Mouse (Mus musculus) forebrain, embryonic 13.5 days (tissue): ENCODE data around the gene Ckmt2. TPM values are rescaled to one million over a fixed set of nuclear protein-coding genes. Genes with fewer than 3 reads are reported as not detected.

Experiments used
- ATAC-seq: fragments of 200-750 bp; cut with Nextera tagmentation; 2 replicates; pipeline ENCODE4 v1.8.0; 2017
- H3K27ac ChIP-seq: fragments of 300-500 bp; sonication (generic); 2 replicates; pipeline ENCODE4 v1.5.1; 2015; ENCODE audit warnings: inconsistent platforms, mild to moderate bottlenecking, moderate library complexity
- H3K27me3 ChIP-seq: fragments of 300-500 bp; sonication (generic); 2 replicates; pipeline ENCODE4 v1.6.1; 2015; ENCODE audit warnings: mild to moderate bottlenecking, inconsistent platforms
- H3K36me3 ChIP-seq: fragments of 300-500 bp; sonication (generic); 2 replicates; pipeline ENCODE4 v1.6.1; 2015; ENCODE audit warnings: mild to moderate bottlenecking, inconsistent platforms; ENCODE audit not compliant: poor library complexity, severe bottlenecking
- H3K4me1 ChIP-seq: fragments of 300-500 bp; sonication (generic); 2 replicates; pipeline ENCODE4 v1.6.1; 2015; ENCODE audit warnings: inconsistent platforms
- H3K4me2 ChIP-seq: fragments of 300-500 bp; sonication (generic); 2 replicates; pipeline ENCODE4 v1.6.1; 2015; ENCODE audit warnings: inconsistent platforms, mild to moderate bottlenecking, moderate library complexity
- H3K4me3 ChIP-seq: fragments of 300-500 bp; sonication (generic); 2 replicates; pipeline ENCODE4 v1.5.1; 2015; ENCODE audit warnings: mild to moderate bottlenecking, inconsistent platforms
- H3K9ac ChIP-seq: fragments of 300-500 bp; sonication (generic); 2 replicates; pipeline ENCODE4 v1.6.1; 2015; ENCODE audit warnings: mild to moderate bottlenecking, inconsistent platforms
- H3K9me3 ChIP-seq: fragments of 300-500 bp; sonication (generic); replicated peaks from 2 replicates; pipeline ENCODE4 v1.6.1; 2016; ENCODE audit warnings: inconsistent platforms
- WGBS: fragments of 180-500 bp; shearing (Covaris S2); methylation state at CpG from one replicate; pipeline ENCODE4 v1.1.7; 2015; 5-methylcytosine and 5-hydroxymethylcytosine counted together
- polyA plus RNA-seq: library from polyadenylated mRNA; unstranded; fragments of >200 nt; fragmentation: Nextera tagmentation; extraction: Ambion mirVana; gene quantifications from 2 replicates; pipeline ENCODE4 v1.2.1, GENCODE M21; 2015

Ckmt2 gene
- polyA plus RNA-seq, 1 experiment from 2014 or later = not detected

GRCm38 (mm10) chr13:91857427-91857826, 19.3 kb downstream of the Ckmt2 start:
- WGBS = 77% methylated on average over 8 of the region's 8 CpGs
- no peaks in the 10 kb centered on the region for H3K36me3 ChIP-seq
- H3K27me3 ChIP-seq = no peaks in the 10 kb centered on the region
- H3K27ac ChIP-seq = no peak overlapping the region
- ATAC-seq = no peak
- no peak overlapping the region for H3K4me2 ChIP-seq
- no peaks in the 10 kb centered on the region for H3K9me3 ChIP-seq
- no peak overlapping the region for H3K4me3 ChIP-seq
- H3K9ac ChIP-seq = no peak overlapping the region
- no peaks in the 10 kb centered on the region for H3K4me1 ChIP-seq

- ATAC-seq = no peak
- Histone ChIP-seq H3K4me3 (no peak overlapping the region), H3K4me2 (no peak overlapping the region), H3K9me3 (no peaks in the 10 kb centered on the region), H3K27me3 (no peaks in the 10 kb centered on the region), H3K4me1 (no peaks in the 10 kb centered on the region), H3K9ac (no peak overlapping the region), H3K36me3 (no peaks in the 10 kb centered on the region), H3K27ac (no peak overlapping the region)
- 71% methylated on average over 3 of the region's 3 CpGs for WGBS
Measured at GRCm38 (mm10) chr13:91854412-91854811, 22.3 kb downstream of the Ckmt2 start.

GRCm38 (mm10) chr13:91827876-91828275, 48.8 kb downstream of the Ckmt2 start:
- Histone ChIP-seq H3K27me3 (no peaks in the 10 kb centered on the region), H3K4me2 (no peak overlapping the region), H3K4me3 (no peak overlapping the region), H3K36me3 (no peaks in the 10 kb centered on the region), H3K9ac (no peak overlapping the region), H3K4me1 (0 out of 2 replicates have a peak, but pooled peaks cover 4% of the 10 kb centered on the region), H3K9me3 (no peaks in the 10 kb centered on the region), H3K27ac (no peak overlapping the region)
- no peak for ATAC-seq

GRCm38 (mm10) chr13:91826066-91826465, 50.6 kb downstream of the Ckmt2 start:
- Histone ChIP-seq H3K4me1 (0 out of 2 replicates have a peak, but pooled peaks cover 4% of the 10 kb centered on the region), H3K27ac (no peak overlapping the region), H3K36me3 (no peaks in the 10 kb centered on the region), H3K9me3 (no peaks in the 10 kb centered on the region), H3K4me3 (no peak overlapping the region), H3K27me3 (no peaks in the 10 kb centered on the region), H3K4me2 (no peak overlapping the region), H3K9ac (no peak overlapping the region)
- WGBS = 97% methylated on average over 2 of the region's 2 CpGs
- ATAC-seq = no peak

- Histone ChIP-seq H3K4me2 (no peak overlapping the region), H3K27ac (no peak overlapping the region), H3K9me3 (no peaks in the 10 kb centered on the region), H3K27me3 (no peaks in the 10 kb centered on the region), H3K9ac (no peak overlapping the region), H3K4me1 (0 out of 2 replicates have a peak, but pooled peaks cover 4% of the 10 kb centered on the region), H3K4me3 (no peak overlapping the region), H3K36me3 (no peaks in the 10 kb centered on the region)
- ATAC-seq = no peak
- 77% methylated on average over 4 of the region's 4 CpGs for WGBS
Measured at GRCm38 (mm10) chr13:91824845-91825550, 51.7 kb downstream of the Ckmt2 start.

GRCm38 (mm10) chr13:91823735-91824134, 53.0 kb downstream of the Ckmt2 start:
- no peak overlapping the region for H3K4me3 ChIP-seq
- no peaks in the 10 kb centered on the region for H3K36me3 ChIP-seq
- WGBS = 57% methylated on average over 6 of the region's 6 CpGs
- no peak overlapping the region for H3K9ac ChIP-seq
- H3K27me3 ChIP-seq = no peaks in the 10 kb centered on the region
- ATAC-seq = no peak
- no peak overlapping the region for H3K27ac ChIP-seq
- H3K9me3 ChIP-seq = no peaks in the 10 kb centered on the region
- 0 out of 2 replicates have a peak, but pooled peaks cover 4% of the 10 kb centered on the region for H3K4me1 ChIP-seq
- no peak overlapping the region for H3K4me2 ChIP-seq

- Histone ChIP-seq H3K4me2 (no peak overlapping the region), H3K4me3 (no peak overlapping the region), H3K27me3 (no peaks in the 10 kb centered on the region), H3K36me3 (no peaks in the 10 kb centered on the region), H3K27ac (no peak overlapping the region), H3K9ac (no peak overlapping the region), H3K9me3 (0 out of 2 replicates have a peak, but pooled peaks cover 4% of the 10 kb centered on the region), H3K4me1 (no peaks in the 10 kb centered on the region)
- WGBS = 77% methylated on average over 5 of the region's 5 CpGs
- no peak for ATAC-seq
Measured at GRCm38 (mm10) chr13:91814670-91815069, 62.0 kb downstream of the Ckmt2 start.

GRCm38 (mm10) chr13:91809476-91809875, 67.2 kb downstream of the Ckmt2 start:
- Histone ChIP-seq H3K9me3 (0 out of 2 replicates have a peak, but pooled peaks cover 4% of the 10 kb centered on the region), H3K36me3 (peaks cover 15% of the 10 kb centered on the region), H3K9ac (no peak overlapping the region), H3K27ac (no peak overlapping the region), H3K4me2 (no peak overlapping the region), H3K27me3 (no peaks in the 10 kb centered on the region), H3K4me3 (no peak overlapping the region), H3K4me1 (peaks cover 12% of the 10 kb centered on the region)
- no peak for ATAC-seq
- 48% methylated on average over 2 of the region's 2 CpGs for WGBS

GRCm38 (mm10) chr13:91807874-91808575, 68.7 kb downstream of the Ckmt2 start:
- H3K36me3 ChIP-seq = peaks cover 19% of the 10 kb centered on the region
- H3K4me3 ChIP-seq = peak overlapping the region; percentile 89
- peak overlapping the region; percentile 94 for H3K27ac ChIP-seq
- peak overlapping the region; percentile 67 for H3K4me2 ChIP-seq
- H3K4me1 ChIP-seq = peaks cover 12% of the 10 kb centered on the region
- peak overlapping the region; percentile 96 for H3K9ac ChIP-seq
- ATAC-seq = no peak
- H3K27me3 ChIP-seq = no peaks in the 10 kb centered on the region
- H3K9me3 ChIP-seq = no peaks in the 10 kb centered on the region
- WGBS = 34% methylated on average over 19 of the region's 20 CpGs

GRCm38 (mm10) chr13:91807155-91807839, 69.4 kb downstream of the Ckmt2 start, which contains the start of gene Zcchc9:
Zcchc9 (minus strand) TSS chr13:91807705.
- Histone ChIP-seq H3K4me3 (peak within 1 kb of the TSS; percentile 89), H3K27ac (peak within 1 kb of the TSS; percentile 94), H3K9ac (peak within 1 kb of the TSS; percentile 96), H3K4me1 (peaks cover 12% of the 10 kb centered on the region), H3K4me2 (peak within 1 kb of the TSS; percentile 67), H3K9me3 (no peaks in the 10 kb centered on the region), H3K27me3 (no peaks in the 10 kb centered on the region), H3K36me3 (peaks cover 19% of the 10 kb centered on the region)
- WGBS = under 1% methylated on average over 50 of the region's 50 CpGs
- ATAC-seq = peak; percentile 99
